Mouse (Mus musculus) hindbrain, embryonic 15.5 days (tissue): ENCODE measurements around the gene Fxyd2. TPM values are rescaled to one million over a fixed set of nuclear protein-coding genes. Genes with fewer than 3 reads are reported as not detected.
A peak's percentile ranks its signal among the peaks of the same experiment; 100 is the strongest.

Source experiments
- ATAC-seq: fragments of 200-750 bp; cut with Nextera tagmentation; 2 replicates; pipeline ENCODE4 v1.8.0; 2017; ENCODE audit warnings: low read depth, moderate number of reproducible peaks, moderate TSS enrichment; ENCODE audit not compliant: low FRiP score
- H3K27ac ChIP-seq: fragments of 300-500 bp; sonication (generic); replicated peaks from 2 replicates; pipeline ENCODE4 v1.5.1; 2015; ENCODE audit warnings: mild to moderate bottlenecking, inconsistent platforms
- H3K27me3 ChIP-seq: fragments of 300-500 bp; sonication (generic); 2 replicates; pipeline ENCODE4 v1.6.1; 2015; ENCODE audit warnings: control low read depth, inconsistent platforms
- H3K36me3 ChIP-seq: fragments of 300-500 bp; sonication (generic); 2 replicates; pipeline ENCODE4 v1.6.1; 2015; ENCODE audit warnings: control low read depth, inconsistent platforms
- H3K4me1 ChIP-seq: fragments of 300-500 bp; sonication (generic); replicated peaks from 2 replicates; pipeline ENCODE4 v1.6.1; 2015; ENCODE audit warnings: control low read depth, inconsistent platforms
- H3K4me2 ChIP-seq: fragments of 300-500 bp; sonication (generic); 2 replicates; pipeline ENCODE4 v1.6.1; 2015; ENCODE audit warnings: moderate library complexity, mild to moderate bottlenecking, inconsistent platforms
- H3K4me3 ChIP-seq: fragments of 300-500 bp; sonication (generic); 2 replicates; pipeline ENCODE4 v1.5.1; 2015; ENCODE audit warnings: mild to moderate bottlenecking, inconsistent platforms
- H3K9ac ChIP-seq: fragments of 300-500 bp; sonication (generic); 2 replicates; pipeline ENCODE4 v1.6.1; 2015; ENCODE audit warnings: inconsistent platforms
- H3K9me3 ChIP-seq: fragments of 300-500 bp; sonication (generic); 2 replicates; pipeline ENCODE4 v1.6.1; 2016; ENCODE audit warnings: control low read depth, inconsistent platforms
- WGBS: fragments of 180-500 bp; shearing (Covaris S2); methylation state at CpG from one replicate; pipeline ENCODE4 v1.1.7; 2015; 5-methylcytosine and 5-hydroxymethylcytosine counted together
- polyA plus RNA-seq: library from polyadenylated mRNA; unstranded; fragments of >200 nt; fragmentation: Nextera tagmentation; extraction: Ambion mirVana; gene quantifications from 2 replicates; pipeline ENCODE4 v1.2.1, GENCODE M21; 2015

Fxyd2 gene
- 12.5 and 13.1 TPM in 2 replicates for polyA plus RNA-seq

- Histone ChIP-seq H3K4me1 (no peaks in the 10 kb centered on the region), H3K9ac (no peak within 1 kb of the TSS), H3K36me3 (peaks cover 17% of the 10 kb centered on the region; the same call in 1 of the 2 replicates), H3K27me3 (no peaks in the 10 kb centered on the region), H3K27ac (no peak within 1 kb of the TSS), H3K4me2 (no peak within 1 kb of the TSS), H3K4me3 (no peak within 1 kb of the TSS), H3K9me3 (no peaks in the 10 kb centered on the region)
- WGBS: 86% methylated on average over 4 of the region's 4 CpGs
- no peak for ATAC-seq
Observed at GRCm38 (mm10) chr9:45399434-45399833, at the start of gene Fxyd2. TSS of gene Fxyd2 (plus strand) at chr9:45399669.

- no peaks in the 10 kb centered on the region for H3K9me3 ChIP-seq
- no peak overlapping the region for H3K9ac ChIP-seq
- H3K27ac ChIP-seq: no peak overlapping the region
- no peak overlapping the region for H3K4me2 ChIP-seq
- H3K27me3 ChIP-seq: no peaks in the 10 kb centered on the region
- WGBS: 51% methylated on average over 5 of the region's 5 CpGs
- no peaks in the 10 kb centered on the region for H3K4me1 ChIP-seq
- no peak for ATAC-seq
- H3K4me3 ChIP-seq: no peak overlapping the region
- no peaks in the 10 kb centered on the region for H3K36me3 ChIP-seq
Observed at GRCm38 (mm10) chr9:45349851-45350250, 49.6 kb upstream of the Fxyd2 start.

GRCm38 (mm10) chr9:45355192-45355591 lies 44.3 kb upstream of the Fxyd2 start:
- Histone ChIP-seq H3K27ac (no peak overlapping the region), H3K27me3 (no peaks in the 10 kb centered on the region), H3K4me3 (no peak overlapping the region), H3K4me2 (no peak overlapping the region), H3K36me3 (no peaks in the 10 kb centered on the region), H3K4me1 (no peaks in the 10 kb centered on the region), H3K9me3 (no peaks in the 10 kb centered on the region), H3K9ac (no peak overlapping the region)
- ATAC-seq: no peak
- WGBS: 88% methylated on average over 2 of the region's 2 CpGs

GRCm38 (mm10) chr9:45358356-45358755 lies 41.1 kb upstream of the Fxyd2 start:
- no peak overlapping the region for H3K4me3 ChIP-seq
- no peak for ATAC-seq
- H3K9me3 ChIP-seq: no peaks in the 10 kb centered on the region
- no peaks in the 10 kb centered on the region for H3K27me3 ChIP-seq
- H3K4me2 ChIP-seq: no peak overlapping the region
- no peaks in the 10 kb centered on the region for H3K36me3 ChIP-seq
- H3K27ac ChIP-seq: no peak overlapping the region
- WGBS: 72% methylated on average over 7 of the region's 7 CpGs
- H3K4me1 ChIP-seq: no peaks in the 10 kb centered on the region
- H3K9ac ChIP-seq: no peak overlapping the region

- Histone ChIP-seq H3K27me3 (no peaks in the 10 kb centered on the region), H3K9me3 (no peaks in the 10 kb centered on the region), H3K4me3 (no peak overlapping the region), H3K4me2 (no peak overlapping the region), H3K9ac (no peak overlapping the region), H3K27ac (no peak overlapping the region), H3K36me3 (no peaks in the 10 kb centered on the region), H3K4me1 (peaks cover 5% of the 10 kb centered on the region; the same call in 1 of the 2 replicates)
- no peak for ATAC-seq
- WGBS: 41% methylated on average over 2 of the region's 2 CpGs
Observed at GRCm38 (mm10) chr9:45362051-45362461, 37.4 kb upstream of the Fxyd2 start.

- Histone ChIP-seq H3K4me2 (no peak overlapping the region), H3K9ac (no peak overlapping the region), H3K27me3 (no peaks in the 10 kb centered on the region), H3K36me3 (no peaks in the 10 kb centered on the region), H3K27ac (no peak overlapping the region), H3K9me3 (no peaks in the 10 kb centered on the region), H3K4me1 (peaks cover 5% of the 10 kb centered on the region; the same call in 1 of the 2 replicates), H3K4me3 (no peak overlapping the region)
- WGBS: 50% methylated on average over 7 of the region's 7 CpGs
- ATAC-seq: no peak
Observed at GRCm38 (mm10) chr9:45363639-45364214, 35.7 kb upstream of the Fxyd2 start.

GRCm38 (mm10) chr9:45367716-45368115 lies 31.8 kb upstream of the Fxyd2 start:
- Histone ChIP-seq H3K9me3 (no peaks in the 10 kb centered on the region), H3K4me1 (peaks cover 33% of the 10 kb centered on the region), H3K4me3 (no peak overlapping the region), H3K36me3 (no peaks in the 10 kb centered on the region), H3K4me2 (no peak overlapping the region), H3K9ac (no peak overlapping the region), H3K27me3 (no peaks in the 10 kb centered on the region), H3K27ac (no peak overlapping the region)
- no peak for ATAC-seq
- 65% methylated on average over 8 of the region's 8 CpGs for WGBS

GRCm38 (mm10) chr9:45368341-45368901 lies 31.0 kb upstream of the Fxyd2 start:
- no peak overlapping the region for H3K9ac ChIP-seq
- no peak for ATAC-seq
- no peaks in the 10 kb centered on the region for H3K9me3 ChIP-seq
- no peak overlapping the region for H3K4me2 ChIP-seq
- 83% methylated on average over 5 of the region's 5 CpGs for WGBS
- H3K36me3 ChIP-seq: no peaks in the 10 kb centered on the region
- no peaks in the 10 kb centered on the region for H3K27me3 ChIP-seq
- peaks cover 40% of the 10 kb centered on the region for H3K4me1 ChIP-seq
- no peak overlapping the region for H3K27ac ChIP-seq
- no peak overlapping the region for H3K4me3 ChIP-seq

GRCm38 (mm10) chr9:45370117-45370561 lies 29.3 kb upstream of the Fxyd2 start, which contains the start of gene Fxyd6:
TSS of gene Fxyd6 (plus strand) at chr9:45370185.
- peak; percentile 78; the same call in 1 of the 2 replicates for ATAC-seq
- peak within 1 kb of the TSS; percentile 89 for H3K27ac ChIP-seq
- H3K4me2 ChIP-seq: peak within 1 kb of the TSS; percentile 76
- H3K4me1 ChIP-seq: peaks cover 38% of the 10 kb centered on the region
- H3K36me3 ChIP-seq: no peaks in the 10 kb centered on the region
- H3K27me3 ChIP-seq: no peaks in the 10 kb centered on the region
- WGBS: under 1% methylated on average over 28 of the region's 28 CpGs
- peak within 1 kb of the TSS; percentile 72 for H3K4me3 ChIP-seq
- no peaks in the 10 kb centered on the region for H3K9me3 ChIP-seq
- H3K9ac ChIP-seq: peak within 1 kb of the TSS; percentile 75

GRCm38 (mm10) chr9:45370616-45371336 lies 28.7 kb upstream of the Fxyd2 start:
- WGBS: 2% methylated on average over 25 of the region's 25 CpGs
- Histone ChIP-seq H3K4me1 (peaks cover 41% of the 10 kb centered on the region), H3K27ac (peak overlapping the region; percentile 89), H3K4me3 (peak overlapping the region; percentile 72), H3K27me3 (no peaks in the 10 kb centered on the region), H3K4me2 (peak overlapping the region; percentile 76), H3K9ac (peak overlapping the region; percentile 75), H3K36me3 (no peaks in the 10 kb centered on the region), H3K9me3 (no peaks in the 10 kb centered on the region)
- peak; percentile 51 for ATAC-seq

- H3K4me3 ChIP-seq: peak overlapping the region; percentile 72
- H3K27ac ChIP-seq: peak overlapping the region; percentile 89
- 2% methylated on average over 2 of the region's 2 CpGs for WGBS
- no peaks in the 10 kb centered on the region for H3K36me3 ChIP-seq
- peak; percentile 55 for ATAC-seq
- no peaks in the 10 kb centered on the region for H3K9me3 ChIP-seq
- H3K27me3 ChIP-seq: no peaks in the 10 kb centered on the region
- H3K9ac ChIP-seq: peak overlapping the region; percentile 75
- H3K4me1 ChIP-seq: peaks cover 46% of the 10 kb centered on the region
- peak overlapping the region; percentile 76 for H3K4me2 ChIP-seq
Observed at GRCm38 (mm10) chr9:45371337-45371707, 28.1 kb upstream of the Fxyd2 start.

GRCm38 (mm10) chr9:45373896-45374295 lies 25.6 kb upstream of the Fxyd2 start:
- Histone ChIP-seq H3K27me3 (no peaks in the 10 kb centered on the region), H3K4me2 (no peak overlapping the region), H3K4me1 (peaks cover 66% of the 10 kb centered on the region), H3K9ac (no peak overlapping the region), H3K36me3 (no peaks in the 10 kb centered on the region), H3K9me3 (no peaks in the 10 kb centered on the region), H3K4me3 (no peak overlapping the region), H3K27ac (no peak overlapping the region)
- no peak for ATAC-seq
- WGBS: 81% methylated on average over 3 of the region's 3 CpGs
